Mouse (Mus musculus) retina, embryonic 14.5 days (tissue): ENCODE data around the gene Arhgap24.

Experiments
- DNase-seq: peaks from one replicate; pipeline ENCODE4 v3.0.0-alpha.2; 2015; ENCODE audit warnings: low spot score

The Arhgap24 gene

GRCm38 (mm10) chr5:102481215-102482211 lies at the start of gene Arhgap24:
TSS of gene Arhgap24 (plus strand) at chr5:102481391.
- DNase-seq: peak; percentile 74

GRCm38 (mm10) chr5:102434182-102434581 lies 47.0 kb upstream of the Arhgap24 start:
- no peak for DNase-seq

- DNase-seq: no peak
Measured at GRCm38 (mm10) chr5:102436581-102436980, 44.6 kb upstream of the Arhgap24 start.

GRCm38 (mm10) chr5:102439119-102439877 lies 41.9 kb upstream of the Arhgap24 start:
- no peak for DNase-seq

- no peak for DNase-seq
Measured at GRCm38 (mm10) chr5:102447436-102447835, 33.8 kb upstream of the Arhgap24 start.

GRCm38 (mm10) chr5:102450897-102451296 lies 30.3 kb upstream of the Arhgap24 start:
- no peak for DNase-seq

- DNase-seq: no peak
Measured at GRCm38 (mm10) chr5:102452079-102452797, 29.0 kb upstream of the Arhgap24 start.

GRCm38 (mm10) chr5:102453324-102453723 lies 27.9 kb upstream of the Arhgap24 start:
- DNase-seq: no peak

- DNase-seq: no peak
Measured at GRCm38 (mm10) chr5:102455247-102455646, 25.9 kb upstream of the Arhgap24 start.

- DNase-seq: no peak
Measured at GRCm38 (mm10) chr5:102460452-102461197, 20.6 kb upstream of the Arhgap24 start.

GRCm38 (mm10) chr5:102462948-102463347 lies 18.2 kb upstream of the Arhgap24 start:
- DNase-seq: no peak

- no peak for DNase-seq
Measured at GRCm38 (mm10) chr5:102465372-102465771, 15.8 kb upstream of the Arhgap24 start.

- no peak for DNase-seq
Measured at GRCm38 (mm10) chr5:102468292-102468691, 12.9 kb upstream of the Arhgap24 start.

- no peak for DNase-seq
Measured at GRCm38 (mm10) chr5:102470284-102470683, 10.9 kb upstream of the Arhgap24 start.

- DNase-seq: no peak
Measured at GRCm38 (mm10) chr5:102478076-102478475, 3.1 kb upstream of the Arhgap24 start.

- peak; percentile 21 for DNase-seq
Measured at GRCm38 (mm10) chr5:102483285-102483975, 2.2 kb downstream of the Arhgap24 start.

GRCm38 (mm10) chr5:102491554-102491953 lies 10.4 kb downstream of the Arhgap24 start:
- DNase-seq: no peak

- no peak for DNase-seq
Measured at GRCm38 (mm10) chr5:102492152-102492551, 11.0 kb downstream of the Arhgap24 start.

GRCm38 (mm10) chr5:102494827-102495226 lies 13.6 kb downstream of the Arhgap24 start:
- no peak for DNase-seq

GRCm38 (mm10) chr5:102497205-102497604 lies 16.0 kb downstream of the Arhgap24 start:
- DNase-seq: no peak

- no peak for DNase-seq
Measured at GRCm38 (mm10) chr5:102498747-102499146, 17.6 kb downstream of the Arhgap24 start.
